Mouse (Mus musculus) midbrain, embryonic 11.5 days (tissue): ENCODE results near the gene Commd1. TPM values are rescaled to one million over a fixed set of nuclear protein-coding genes. Genes with fewer than 3 reads are reported as not detected.

ENCODE experiments used
- ATAC-seq: fragments of 200-750 bp; cut with Nextera tagmentation; 2 replicates; pipeline ENCODE4 v1.8.0; 2017; ENCODE audit warnings: moderate TSS enrichment, moderate library complexity; ENCODE audit not compliant: low FRiP score
- DNase-seq: peaks from one replicate; pipeline ENCODE4 v3.0.0; 2015; ENCODE audit warnings: low spot score; ENCODE audit errors: missing footprints
- H3K27ac ChIP-seq: fragments of 300-500 bp; sonication (generic); 2 replicates; pipeline ENCODE4 v1.5.1; 2014; ENCODE audit warnings: low read depth, low read length
- H3K27me3 ChIP-seq: fragments of 300-500 bp; sonication (generic); 2 replicates; pipeline ENCODE4 v1.6.1; 2014; ENCODE audit warnings: mild to moderate bottlenecking, low read length, moderate library complexity, mixed read lengths; ENCODE audit not compliant: control insufficient read depth, insufficient read depth
- H3K36me3 ChIP-seq: fragments of 300-500 bp; sonication (generic); 2 replicates; pipeline ENCODE4 v1.6.1; 2014; ENCODE audit warnings: mild to moderate bottlenecking, low read length, moderate library complexity, mixed read lengths; ENCODE audit not compliant: control insufficient read depth, insufficient read depth
- H3K4me1 ChIP-seq: fragments of 300-500 bp; sonication (generic); 2 replicates; pipeline ENCODE4 v1.6.1; 2014; ENCODE audit warnings: low read length; ENCODE audit not compliant: control insufficient read depth, insufficient read depth
- H3K4me2 ChIP-seq: fragments of 300-500 bp; sonication (generic); 2 replicates; pipeline ENCODE4 v1.6.1; 2014; ENCODE audit warnings: mild to moderate bottlenecking, moderate library complexity
- H3K4me3 ChIP-seq: fragments of 300-500 bp; sonication (generic); 2 replicates; pipeline ENCODE4 v1.5.1; 2014; ENCODE audit warnings: low read depth, low read length
- H3K9ac ChIP-seq: fragments of 300-500 bp; sonication (generic); 2 replicates; pipeline ENCODE4 v1.6.1; 2014; ENCODE audit warnings: low read length
- H3K9me3 ChIP-seq: fragments of 300-500 bp; sonication (generic); 2 replicates; pipeline ENCODE4 v1.6.1; 2016; ENCODE audit warnings: low read length; ENCODE audit not compliant: control insufficient read depth
- WGBS: fragments of 180-500 bp; shearing (Covaris S2); extraction: QIAGEN DNeasy Blood & Tissue Kit; methylation state at CpG from one replicate; pipeline ENCODE4 v1.1.7; 2014; 5-methylcytosine and 5-hydroxymethylcytosine counted together
- polyA plus RNA-seq: library from polyadenylated mRNA; unstranded; fragments of >200 nt; fragmentation: Nextera tagmentation; extraction: Ambion mirVana; gene quantifications from 2 replicates; pipeline ENCODE4 v1.2.1, GENCODE M21; 2014

Gene Commd1
- polyA plus RNA-seq, 1 experiment from 2014 or later: 437 TPM

DNA sequence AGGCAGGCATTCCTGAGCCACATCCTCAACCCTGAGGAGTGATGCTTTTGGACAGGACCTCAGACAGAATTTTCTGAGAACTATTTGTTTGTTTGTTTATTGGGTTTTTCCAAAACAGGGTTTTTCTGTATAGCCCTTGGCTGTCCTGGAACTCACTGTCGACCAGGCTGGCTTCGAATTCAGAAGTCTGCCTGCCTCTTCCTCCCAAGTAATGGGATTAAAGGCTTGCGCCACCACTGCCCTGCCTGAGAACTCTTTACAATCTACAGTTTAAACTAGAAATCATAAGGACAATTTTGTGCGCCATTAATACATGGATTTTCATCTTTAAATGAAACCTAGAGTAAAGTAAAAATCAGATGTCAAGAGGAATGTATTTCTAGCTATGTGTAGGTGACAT, 13.3 kb upstream of the Commd1 start:
- no peak overlapping the region for H3K9ac ChIP-seq
- no peak overlapping the region for H3K4me3 ChIP-seq
- WGBS: 93% methylated on average over 4 of the region's 4 CpGs
- H3K4me1 ChIP-seq: peaks cover 9% of the 10 kb centered on the region
- no peak overlapping the region for H3K27ac ChIP-seq
- DNase-seq: peak; percentile 72
- H3K9me3 ChIP-seq: no peaks in the 10 kb centered on the region
- no peak overlapping the region for H3K4me2 ChIP-seq
- H3K36me3 ChIP-seq: peaks cover 25% of the 10 kb centered on the region
- no peak for ATAC-seq
- no peaks in the 10 kb centered on the region for H3K27me3 ChIP-seq

DNA sequence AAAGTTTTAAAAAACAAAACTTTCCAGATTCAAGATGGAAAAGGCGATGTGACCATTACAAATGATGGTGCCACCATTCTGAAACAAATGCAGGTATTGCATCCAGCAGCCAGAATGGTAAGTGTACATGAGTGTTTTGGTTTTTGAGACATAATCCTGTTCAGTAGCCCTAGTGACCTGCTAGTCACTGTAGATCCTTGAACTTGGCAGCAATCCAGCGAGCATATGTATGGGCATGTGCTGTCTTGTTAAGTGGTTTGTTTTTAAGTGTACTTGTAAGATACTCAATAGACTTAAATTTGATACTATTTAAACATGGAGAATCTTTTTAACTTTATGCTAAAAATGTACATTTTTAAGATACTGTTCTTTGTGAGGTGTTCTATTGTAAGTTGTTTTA, 12.1 kb upstream of the Commd1 start:
- H3K4me1 ChIP-seq: peaks cover 13% of the 10 kb centered on the region
- DNase-seq (peak; percentile 54), ATAC-seq (no peak)
- no peak overlapping the region for H3K9ac ChIP-seq
- H3K4me3 ChIP-seq: no peak overlapping the region
- no peaks in the 10 kb centered on the region for H3K27me3 ChIP-seq
- no peak overlapping the region for H3K27ac ChIP-seq
- WGBS: 95% methylated on average over 2 of the region's 2 CpGs
- no peak overlapping the region for H3K4me2 ChIP-seq
- H3K9me3 ChIP-seq: no peaks in the 10 kb centered on the region
- H3K36me3 ChIP-seq: peaks cover 20% of the 10 kb centered on the region

DNA sequence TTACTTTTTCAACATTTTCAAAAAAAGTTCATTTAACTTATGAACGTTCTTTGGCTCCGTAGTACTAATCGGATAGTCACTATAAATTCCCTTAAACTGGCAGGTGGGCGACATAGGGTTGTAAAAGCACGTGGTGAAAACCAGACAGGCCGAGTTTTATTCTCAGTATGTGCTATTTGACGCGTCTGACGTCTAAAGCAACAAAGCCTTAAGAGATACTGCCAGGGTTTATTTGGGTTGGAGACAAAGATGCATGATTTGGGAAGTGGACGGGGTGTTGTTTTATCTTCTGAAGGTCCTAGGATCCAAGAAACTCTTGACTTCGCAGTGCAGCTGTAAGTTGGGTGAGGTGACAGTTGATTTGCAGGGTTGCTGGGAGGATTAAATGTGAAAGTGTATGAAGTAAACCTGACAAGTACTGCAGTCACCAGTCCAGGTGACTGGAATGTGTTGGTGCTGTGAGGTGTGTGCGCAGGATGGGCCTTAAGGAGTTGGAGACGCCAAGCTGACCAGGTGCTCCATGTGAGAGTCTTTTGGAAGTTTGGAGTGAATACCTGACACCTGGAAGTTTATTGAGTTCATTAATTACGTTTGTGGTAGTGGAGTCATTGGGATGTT, 9.1 kb upstream of the Commd1 start:
- no peaks in the 10 kb centered on the region for H3K27me3 ChIP-seq
- 14% methylated on average over 14 of the region's 14 CpGs for WGBS
- H3K27ac ChIP-seq: no peak overlapping the region
- peaks cover 8% of the 10 kb centered on the region; the same call in 1 of the 2 replicates for H3K36me3 ChIP-seq
- DNase-seq: peak; percentile 80
- H3K9ac ChIP-seq: peak overlapping the region; percentile 92
- peak overlapping the region; percentile 76 for H3K4me3 ChIP-seq
- H3K9me3 ChIP-seq: no peaks in the 10 kb centered on the region
- peak overlapping the region; percentile 62 for H3K4me2 ChIP-seq
- peaks cover 13% of the 10 kb centered on the region for H3K4me1 ChIP-seq
- no peak for ATAC-seq

DNA sequence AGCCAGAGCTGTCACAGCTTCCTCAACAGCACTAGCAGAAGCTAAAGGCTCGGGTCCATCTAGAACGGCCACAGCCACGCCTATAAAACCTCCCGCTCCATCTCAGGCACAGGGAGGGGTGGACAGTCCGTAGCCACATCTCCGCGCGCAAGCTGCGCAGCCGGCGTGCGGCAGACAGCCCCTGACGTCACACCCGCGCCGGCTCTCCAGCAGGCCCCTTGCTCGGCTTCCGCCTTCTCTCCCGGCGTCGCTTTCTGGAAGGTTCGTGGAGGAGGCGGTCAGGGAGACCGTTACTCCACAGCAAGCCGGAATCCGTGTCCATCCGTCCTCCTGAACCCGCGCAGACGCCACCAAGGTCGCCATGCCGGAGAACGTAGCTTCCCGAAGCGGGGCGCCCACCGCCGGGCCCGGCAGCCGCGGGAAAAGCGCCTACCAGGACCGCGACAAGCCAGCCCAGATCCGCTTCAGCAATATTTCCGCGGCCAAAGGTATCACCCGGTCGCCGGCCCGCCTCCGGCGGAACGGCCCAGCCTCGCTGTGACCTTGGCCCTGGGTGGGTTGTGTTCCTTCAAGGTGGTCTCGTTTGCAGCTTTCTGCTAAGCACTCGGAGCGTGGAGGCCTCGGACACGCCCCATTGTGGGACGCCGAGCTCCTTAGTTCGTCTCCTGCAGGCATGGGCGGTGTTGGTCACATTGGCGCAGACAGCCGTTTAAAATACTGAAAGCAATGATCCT, 8.4 kb upstream of the Commd1 start, which contains the start of gene Cct4:
Cct4 (plus strand) TSS at position 127 of the 734 bp plus-strand sequence.
- peak within 1 kb of the TSS; percentile 92 for H3K9ac ChIP-seq
- peak; percentile 98 for ATAC-seq
- H3K4me1 ChIP-seq: peaks cover 13% of the 10 kb centered on the region
- WGBS: under 1% methylated on average over 61 of the region's 66 CpGs
- peak within 1 kb of the TSS; percentile 76 for H3K4me3 ChIP-seq
- DNase-seq: peak; percentile 99
- H3K27me3 ChIP-seq: no peaks in the 10 kb centered on the region
- H3K36me3 ChIP-seq: peaks cover 5% of the 10 kb centered on the region; the same call in 1 of the 2 replicates
- peak within 1 kb of the TSS; percentile 62 for H3K4me2 ChIP-seq
- H3K9me3 ChIP-seq: no peaks in the 10 kb centered on the region
- H3K27ac ChIP-seq: peak within 1 kb of the TSS; percentile 76

DNA sequence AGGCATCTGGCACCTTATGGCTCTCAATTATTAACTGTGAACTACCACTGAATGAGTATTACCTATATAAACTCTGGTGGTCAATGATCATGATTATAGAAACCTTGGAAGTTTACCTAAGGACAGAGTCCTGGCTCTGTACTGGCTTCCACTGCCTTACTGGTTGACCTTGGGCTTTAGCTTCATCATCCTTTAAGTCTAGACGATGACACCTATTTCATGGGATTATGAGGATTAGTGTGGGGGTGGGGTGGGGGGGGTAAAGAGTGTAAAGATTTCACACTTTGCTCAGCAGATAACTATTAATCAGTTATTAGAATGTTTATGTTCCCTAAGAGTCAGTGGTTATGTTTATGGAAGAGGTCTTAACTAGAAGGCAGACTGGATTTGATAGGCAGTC, 7.6 kb upstream of the Commd1 start:
- Histone ChIP-seq H3K27ac (peak overlapping the region; percentile 76), H3K9ac (peak overlapping the region; percentile 92), H3K9me3 (no peaks in the 10 kb centered on the region), H3K4me2 (peak overlapping the region; percentile 62), H3K27me3 (no peaks in the 10 kb centered on the region), H3K4me3 (peak overlapping the region; percentile 76), H3K4me1 (peaks cover 13% of the 10 kb centered on the region), H3K36me3 (peaks cover 4% of the 10 kb centered on the region; the same call in 1 of the 2 replicates)
- WGBS: 48% methylated on average over 1 of the region's 1 CpGs
- ATAC-seq (0 out of 2 replicates have a peak, but pooled peaks have one; percentile 12), DNase-seq (peak; percentile 78)

DNA sequence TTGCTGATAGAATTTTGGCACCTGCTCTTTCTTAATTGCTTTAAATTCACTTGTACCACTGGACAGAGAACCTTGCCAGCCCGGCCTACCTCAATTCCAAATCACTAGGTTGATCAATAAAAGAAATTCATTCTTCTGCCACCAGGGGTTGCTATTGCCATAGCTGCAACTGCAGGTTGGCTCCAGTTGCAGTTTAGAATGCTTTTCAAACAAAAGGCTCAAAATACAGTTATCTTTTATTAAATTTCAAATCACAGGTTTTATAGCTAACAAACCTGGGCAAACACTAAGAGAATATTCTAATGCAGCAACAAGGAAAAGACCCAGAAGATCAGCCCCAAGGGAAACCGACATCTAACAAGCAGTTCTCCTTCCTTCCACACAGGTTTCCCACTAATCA, 5.2 kb upstream of the Commd1 start:
- 60% methylated on average over 2 of the region's 2 CpGs for WGBS
- Histone ChIP-seq H3K27ac (no peak overlapping the region), H3K4me2 (no peak overlapping the region), H3K9ac (no peak overlapping the region), H3K36me3 (no peaks in the 10 kb centered on the region), H3K4me1 (peaks cover 13% of the 10 kb centered on the region), H3K9me3 (no peaks in the 10 kb centered on the region), H3K27me3 (no peaks in the 10 kb centered on the region), H3K4me3 (no peak overlapping the region)
- no peak for ATAC-seq
- peak; percentile 92 for DNase-seq

DNA sequence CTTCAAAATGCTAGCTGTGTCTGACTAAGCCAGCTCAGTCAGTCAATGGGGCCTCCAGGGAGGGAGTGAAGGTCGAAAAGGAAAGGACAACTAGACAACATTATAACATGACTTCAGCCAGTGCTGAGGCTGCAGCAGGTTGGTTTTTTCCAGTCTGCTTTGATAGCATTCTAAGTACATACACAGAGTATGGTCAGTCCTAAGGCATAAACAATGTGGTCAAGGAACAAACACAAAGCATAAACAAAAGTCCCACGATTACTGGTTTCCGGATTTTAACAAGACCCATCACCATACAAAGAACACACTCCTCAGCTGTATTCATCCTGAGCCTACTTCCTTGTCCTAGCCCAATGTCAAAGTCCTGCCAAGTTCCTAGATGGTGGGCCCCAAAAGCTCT, 3.3 kb upstream of the Commd1 start:
- no peak overlapping the region for H3K9ac ChIP-seq
- DNase-seq: peak; percentile 67
- WGBS: 86% methylated on average over 3 of the region's 3 CpGs
- H3K27ac ChIP-seq: no peak overlapping the region
- ATAC-seq: no peak
- H3K36me3 ChIP-seq: no peaks in the 10 kb centered on the region
- peaks cover 12% of the 10 kb centered on the region for H3K4me1 ChIP-seq
- H3K4me3 ChIP-seq: no peak overlapping the region
- H3K9me3 ChIP-seq: no peaks in the 10 kb centered on the region
- no peak overlapping the region for H3K4me2 ChIP-seq
- no peaks in the 10 kb centered on the region for H3K27me3 ChIP-seq

DNA sequence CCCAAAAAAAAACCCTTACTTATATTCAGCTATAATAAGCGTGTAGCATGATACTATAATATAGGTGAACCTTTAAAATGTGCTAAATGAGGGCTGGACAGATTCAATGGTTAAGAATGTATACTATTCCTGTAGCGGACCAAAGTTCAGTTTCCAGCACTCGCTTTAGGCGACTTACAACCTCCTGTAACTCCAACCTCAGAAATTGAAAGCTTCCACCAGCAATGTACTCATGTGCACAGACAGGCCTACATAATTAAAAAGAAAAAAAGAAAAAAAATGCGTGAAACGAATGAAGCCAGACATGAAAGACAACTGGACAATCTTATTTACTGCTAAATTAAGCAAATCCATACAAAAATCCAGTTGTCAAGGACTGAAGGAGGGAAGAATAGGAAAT, 664 bp upstream of the Commd1 start:
- Histone ChIP-seq H3K4me2 (no peak overlapping the region), H3K9me3 (no peaks in the 10 kb centered on the region), H3K9ac (no peak overlapping the region), H3K27me3 (no peaks in the 10 kb centered on the region), H3K36me3 (no peaks in the 10 kb centered on the region), H3K4me3 (no peak overlapping the region), H3K4me1 (peaks cover 8% of the 10 kb centered on the region), H3K27ac (no peak overlapping the region)
- 71% methylated on average over 6 of the region's 6 CpGs for whole genome bisulfite sequencing
- DNase-seq (peak; percentile 81), ATAC-seq (no peak)

DNA sequence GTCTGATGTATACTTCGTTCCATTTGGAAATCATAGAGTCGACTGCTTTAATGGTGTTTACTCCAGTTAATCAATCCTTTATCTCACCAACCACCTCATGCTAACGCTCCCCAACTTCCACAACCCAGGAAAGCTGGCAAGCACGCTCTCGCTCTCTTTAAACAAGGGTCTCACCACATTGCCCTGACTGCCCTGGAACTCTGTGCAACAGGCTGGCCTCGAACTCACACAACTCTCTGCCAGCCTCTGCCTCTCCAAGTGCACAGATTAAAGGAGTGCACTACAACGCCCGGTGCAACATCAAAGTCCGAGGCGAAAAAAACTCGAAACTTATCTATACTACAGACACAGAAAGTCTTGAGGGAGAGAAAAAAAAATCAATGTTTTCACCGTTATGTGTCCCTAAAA, 635 bp downstream of the Commd1 start:
- peak overlapping the region; percentile 69 for H3K9ac ChIP-seq

More for the DNA sequence above, 635 bp downstream of the Commd1 start:
- Histone ChIP-seq H3K36me3 (no peaks in the 10 kb centered on the region), H3K4me1 (peaks cover 8% of the 10 kb centered on the region), H3K27me3 (no peaks in the 10 kb centered on the region), H3K27ac (peak overlapping the region; percentile 89), H3K4me2 (peak overlapping the region; percentile 76), H3K4me3 (peak overlapping the region; percentile 56), H3K9me3 (no peaks in the 10 kb centered on the region)
- DNase-seq (peak; percentile 90), ATAC-seq (peak; percentile 51)
- WGBS: 4% methylated on average over 12 of the region's 12 CpGs
